Mouse (Mus musculus) cortical plate, adult 2 months (tissue): Measurements from ENCODE around the gene Gm17657. TPM values are rescaled to one million over a fixed set of nuclear protein-coding genes. Genes with fewer than 3 reads are reported as not detected.

ENCODE experiments used
- H3K27ac ChIP-seq: fragments of 200-500 bp; 2 replicates; pipeline ENCODE4 v1.5.1; 2012; ENCODE audit warnings: low read length, control low read depth, inconsistent platforms; ENCODE audit not compliant: insufficient read depth
- H3K4me1 ChIP-seq: fragments of 200-500 bp; 2 replicates; pipeline ENCODE4 v1.6.1; 2011; ENCODE audit warnings: low read length; ENCODE audit not compliant: control insufficient read depth, insufficient read depth
- H3K4me3 ChIP-seq: fragments of 200-500 bp; 2 replicates; pipeline ENCODE4 v1.5.1; 2011; ENCODE audit warnings: mild to moderate bottlenecking, low read length, control low read depth; ENCODE audit not compliant: insufficient read depth
- CTCF ChIP-seq: fragments of 200-500 bp; IDR thresholded peaks from 2 replicates; pipeline ENCODE4 v1.5.1; 2011; ENCODE audit warnings: mild to moderate bottlenecking, control low read depth, low read length; ENCODE audit not compliant: insufficient read depth; ENCODE audit errors: extremely low read depth
- POLR2A ChIP-seq: fragments of 200-500 bp; IDR thresholded peaks from 2 replicates; pipeline ENCODE4 v1.6.1; 2011; ENCODE audit warnings: mild to moderate bottlenecking, low read length, control low read depth; ENCODE audit not compliant: insufficient read depth; ENCODE audit errors: extremely low read depth
- polyA plus RNA-seq: library from polyadenylated mRNA; depleted of rRNA; stranded (reverse); fragments of >200 nt; gene quantifications from 2 replicates; pipeline ENCODE4 v1.2.3, GENCODE M21; 2012

Gene Gm17657
- polyA plus RNA-seq, 1 experiment, result not detected

- no peak overlapping the region for H3K27ac ChIP-seq
- no peak overlapping the region for H3K4me3 ChIP-seq
- no peak for TF ChIP-seq POLR2A
- TF ChIP-seq CTCF, result no peak
- no peaks in the 10 kb centered on the region for H3K4me1 ChIP-seq
Measured at GRCm38 (mm10) chr17:29496211-29497070, 53.0 kb downstream of the Gm17657 start.

DNA sequence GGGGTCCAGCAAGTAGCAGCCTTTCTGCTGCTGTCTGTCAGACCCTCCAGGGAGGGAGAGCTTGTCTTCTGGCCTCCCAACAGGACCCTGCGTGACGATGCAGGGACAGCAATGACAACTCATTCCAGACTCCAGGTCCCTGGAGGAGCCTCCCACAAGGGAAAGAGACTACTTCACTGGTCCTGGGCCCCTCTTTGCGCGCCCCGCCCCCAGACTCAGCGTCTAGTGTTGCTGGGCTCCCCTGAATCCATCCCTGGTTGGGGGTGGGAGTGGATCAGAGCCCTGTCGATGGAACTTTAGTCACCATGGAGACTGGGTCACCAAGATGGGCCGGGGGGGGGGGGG lies 54.7 kb downstream of the Gm17657 start:
- Histone ChIP-seq H3K4me3 (no peak overlapping the region), H3K27ac (no peak overlapping the region), H3K4me1 (no peaks in the 10 kb centered on the region)
- no peak for TF ChIP-seq POLR2A
- TF ChIP-seq CTCF, result no peak

GRCm38 (mm10) chr17:29494062-29494731 lies 55.2 kb downstream of the Gm17657 start:
- H3K4me1 ChIP-seq, result no peaks in the 10 kb centered on the region
- no peak overlapping the region for H3K27ac ChIP-seq
- no peak for TF ChIP-seq POLR2A
- TF ChIP-seq CTCF, result no peak
- no peak overlapping the region for H3K4me3 ChIP-seq

DNA sequence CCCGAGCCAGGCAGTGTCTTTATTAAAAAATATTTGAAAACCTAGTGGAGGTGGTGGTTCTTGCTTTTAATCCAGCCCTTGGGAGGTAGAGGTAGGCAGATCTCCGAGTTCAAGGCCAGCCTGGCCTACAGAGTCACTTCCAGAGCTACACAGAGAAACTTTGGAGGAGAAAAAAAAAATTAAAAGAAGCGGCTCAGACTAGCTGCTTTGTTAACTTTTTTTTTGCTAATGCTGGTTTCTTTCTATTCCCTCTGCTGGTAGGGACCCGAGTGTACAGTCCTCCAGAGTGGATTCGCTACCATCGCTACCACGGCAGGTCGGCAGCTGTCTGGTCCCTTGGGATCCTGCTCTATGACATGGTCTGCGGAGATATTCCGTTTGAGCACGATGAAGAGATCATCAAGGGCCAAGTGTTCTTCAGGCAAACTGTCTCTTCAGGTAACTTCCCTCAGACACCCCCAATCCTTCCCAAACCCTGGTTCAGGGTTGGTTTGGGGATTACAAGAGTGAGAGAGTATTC lies 55.9 kb downstream of the Gm17657 start:
- TF ChIP-seq POLR2A (no peak), CTCF (no peak)

GRCm38 (mm10) chr17:29492269-29493191 lies 56.9 kb downstream of the Gm17657 start:
- Histone ChIP-seq H3K27ac (no peak overlapping the region), H3K4me3 (peak overlapping the region; percentile 58), H3K4me1 (no peaks in the 10 kb centered on the region)
- TF ChIP-seq POLR2A (no peak), CTCF (peak; percentile 71)

More for the DNA sequence above, 55.9 kb downstream of the Gm17657 start:
- Histone ChIP-seq H3K4me1 (no peaks in the 10 kb centered on the region), H3K27ac (no peak overlapping the region), H3K4me3 (no peak overlapping the region)

DNA sequence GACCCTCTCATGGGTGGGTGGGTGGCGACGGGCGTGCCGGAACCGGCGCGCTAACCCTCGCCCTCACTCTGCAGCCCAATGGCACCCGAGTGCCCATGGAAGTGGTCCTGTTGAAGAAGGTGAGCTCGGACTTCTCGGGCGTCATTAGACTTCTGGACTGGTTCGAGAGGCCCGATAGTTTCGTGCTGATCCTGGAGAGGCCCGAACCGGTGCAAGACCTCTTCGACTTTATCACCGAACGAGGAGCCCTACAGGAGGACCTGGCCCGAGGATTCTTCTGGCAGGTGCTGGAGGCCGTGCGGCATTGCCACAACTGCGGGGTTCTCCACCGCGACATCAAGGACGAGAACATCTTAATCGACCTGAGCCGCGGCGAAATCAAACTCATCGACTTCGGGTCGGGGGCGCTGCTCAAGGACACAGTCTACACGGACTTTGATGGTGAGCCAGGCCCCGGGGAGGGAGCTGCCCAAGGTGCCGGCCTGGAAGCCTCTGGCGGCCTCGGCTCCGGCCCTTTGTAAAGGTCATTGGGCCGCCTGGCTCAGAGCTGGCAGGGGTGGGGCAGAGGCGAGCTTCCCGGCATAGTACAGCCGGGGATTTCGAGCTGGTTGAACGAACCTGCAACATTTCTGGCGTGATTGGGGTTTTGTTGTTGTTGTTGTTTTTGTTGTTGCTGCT lies 57.7 kb downstream of the Gm17657 start:
- Histone ChIP-seq H3K4me1 (no peaks in the 10 kb centered on the region), H3K27ac (no peak overlapping the region)
- TF ChIP-seq POLR2A, result no peak
- no peak for TF ChIP-seq CTCF

DNA sequence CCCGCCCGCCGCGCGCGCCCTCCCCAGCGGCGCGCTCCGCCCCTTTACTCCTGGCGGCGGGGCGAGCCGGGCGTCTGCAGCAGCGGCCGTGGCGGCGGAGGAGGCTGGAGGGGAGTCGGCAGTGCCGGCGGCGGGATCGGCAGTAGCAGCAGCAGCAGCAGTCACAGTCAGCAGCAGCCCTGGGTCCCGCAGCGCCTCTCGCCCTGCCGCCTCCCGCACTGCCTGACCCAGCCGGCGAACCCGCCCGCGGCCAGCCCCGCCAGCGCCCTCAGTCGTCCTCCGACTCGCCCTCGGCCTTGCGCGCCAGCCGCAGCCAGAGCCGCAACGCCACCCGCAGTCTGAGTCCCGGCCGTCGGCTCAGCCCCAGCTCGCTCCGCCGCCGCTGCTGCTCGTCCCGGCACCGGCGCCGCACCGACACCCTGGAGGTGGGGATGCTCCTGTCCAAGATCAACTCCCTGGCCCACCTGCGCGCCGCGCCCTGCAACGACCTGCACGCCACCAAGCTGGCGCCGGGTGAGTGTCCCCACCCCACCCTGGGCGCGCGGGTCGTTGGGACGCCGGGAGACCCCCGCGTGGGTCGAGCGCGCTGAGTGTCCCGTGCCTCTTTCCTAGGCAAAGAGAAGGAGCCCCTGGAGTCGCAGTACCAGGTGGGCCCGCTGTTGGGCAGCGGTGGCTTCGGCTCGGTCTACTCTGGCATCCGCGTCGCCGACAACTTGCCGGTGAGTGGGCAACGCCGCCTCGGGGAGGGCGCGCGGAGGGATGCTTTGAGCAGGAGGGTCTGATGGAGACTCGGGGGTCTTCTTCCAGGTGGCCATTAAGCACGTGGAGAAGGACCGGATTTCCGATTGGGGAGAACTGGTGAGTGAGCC lies 58.5 kb downstream of the Gm17657 start, which contains the start of gene Pim1:
Gene Pim1, plus strand, starts transcription at position 41 of the 869 bp plus-strand sequence.
- H3K4me3 ChIP-seq, result peak within 1 kb of the TSS; percentile 58
- H3K4me1 ChIP-seq, result no peaks in the 10 kb centered on the region
- peak within 1 kb of the TSS; percentile 78 for H3K27ac ChIP-seq
- no peak for TF ChIP-seq CTCF
- peak; percentile 44; the same call in 1 of the 2 replicates for TF ChIP-seq POLR2A

More for the DNA sequence above, 57.7 kb downstream of the Gm17657 start:
- H3K4me3 ChIP-seq, result peak overlapping the region; percentile 58
